Comparison of ENCODE assay signal across 12 mouse cellular contexts in genomic region chr2:167602978-167603377, GRCm38 (mm10). TPM values are rescaled to one million over a fixed set of nuclear protein-coding genes. Genes with fewer than 3 reads are reported as not detected.
A peak's percentile ranks its signal among the peaks of the same experiment; 100 is the strongest.
DNase-seq lines count a peak whose midpoint lies in the region; ATAC-seq and TF ChIP-seq lines count a peak whose summit lies in the region.
"Had no signal": no experiment of that assay in that cellular context is flagged by ENCODE, and none has a peak within 500 bp of the region (broad histone marks: within the 10 kb centered on the region; RNA-seq: fewer than 3 reads in every experiment).

No protein-coding gene starts in this region.

- H3K36me3 ChIP-seq in heart, embryonic 11.5 days (ENCODE audit: control insufficient read depth, insufficient read depth, low read length): no peaks in the 10 kb centered on the region
- H3K36me3 ChIP-seq in lung, embryonic 14.5 days (ENCODE audit: insufficient read depth): peaks cover 9% of the 10 kb centered on the region; the same call in 1 of the 2 replicates
- H3K36me3 ChIP-seq in embryonic facial prominence, embryonic 11.5 days (replicated peaks; ENCODE audit: control insufficient read depth, insufficient read depth, low read depth, low read length): no peaks in the 10 kb centered on the region

- no peak for ATAC-seq in heart, embryonic 11.5 days (replicated peaks; ENCODE audit: insufficient number of reproducible peaks, low FRiP score, low TSS enrichment)
- peak; percentile 64 for ATAC-seq in lung, embryonic 14.5 days (ENCODE audit: insufficient read depth)
- ATAC-seq in embryonic facial prominence, embryonic 11.5 days (replicated peaks; ENCODE audit: insufficient number of reproducible peaks, low FRiP score, low TSS enrichment, low read depth): no peak
- ATAC-seq in erythroblast, adult 5-6 weeks (replicated peaks; ENCODE audit: low FRiP score, poor library complexity, severe bottlenecking): no peak

- peak; percentile 72 for TF ChIP-seq CTCF in lung, embryonic 14.5 days (IDR thresholded peaks at IDR 0.05; ENCODE audit: low read depth)

- peaks cover 3% of the 10 kb centered on the region; the same call in 1 of the 2 replicates for H3K27me3 ChIP-seq in heart, embryonic 11.5 days (ENCODE audit: control insufficient read depth, insufficient read depth, low read length)
- no peaks in the 10 kb centered on the region for H3K27me3 ChIP-seq in lung, embryonic 14.5 days (ENCODE audit: insufficient read depth, low read length)
- H3K27me3 ChIP-seq in embryonic facial prominence, embryonic 11.5 days (ENCODE audit: control insufficient read depth, insufficient read depth, low read length): no peaks in the 10 kb centered on the region

- H3K4me2 ChIP-seq in heart, embryonic 11.5 days: 0 out of 2 replicates have a peak overlapping the region, but pooled peaks have one; percentile 4
- H3K4me2 ChIP-seq in lung, embryonic 14.5 days: no peak overlapping the region
- no peak overlapping the region for H3K4me2 ChIP-seq in embryonic facial prominence, embryonic 11.5 days (ENCODE audit: low read depth, low read length)
- H3K4me2 ChIP-seq: heart, embryonic 15.5 days had no signal

- H3K27ac ChIP-seq in heart, embryonic 11.5 days (ENCODE audit: low read depth, low read length): no peak overlapping the region
- no peak overlapping the region for H3K27ac ChIP-seq in lung, embryonic 14.5 days (ENCODE audit: low read depth)
- no peak overlapping the region for H3K27ac ChIP-seq in embryonic facial prominence, embryonic 11.5 days (replicated peaks; ENCODE audit: low read depth, low read length)
- H3K27ac ChIP-seq: heart, embryonic 15.5 days had no signal

- 37% methylated on average over 5 of the region's 5 CpGs for WGBS in heart, embryonic 11.5 days (ENCODE audit: insufficient replicate concordance)
- 40% methylated on average over 5 of the region's 5 CpGs for WGBS in lung, embryonic 14.5 days
- 35% methylated on average over 5 of the region's 5 CpGs for WGBS in embryonic facial prominence, embryonic 11.5 days

- no peaks in the 10 kb centered on the region for H3K9me3 ChIP-seq in heart, embryonic 11.5 days (replicated peaks; ENCODE audit: control insufficient read depth, low read length)
- no peaks in the 10 kb centered on the region for H3K9me3 ChIP-seq in lung, embryonic 14.5 days (ENCODE audit: low read depth, low read length)
- no peaks in the 10 kb centered on the region for H3K9me3 ChIP-seq in embryonic facial prominence, embryonic 11.5 days (replicated peaks; ENCODE audit: control insufficient read depth, low read length)
- H3K9me3 ChIP-seq: heart, embryonic 15.5 days had no signal

- peaks cover 13% of the 10 kb centered on the region for H3K4me1 ChIP-seq in heart, embryonic 11.5 days (ENCODE audit: control insufficient read depth, insufficient read depth, low read length)
- H3K4me1 ChIP-seq in lung, embryonic 14.5 days (ENCODE audit: insufficient read depth): peaks cover 16% of the 10 kb centered on the region
- H3K4me1 ChIP-seq in embryonic facial prominence, embryonic 11.5 days (ENCODE audit: control insufficient read depth, insufficient read depth, low read length): peaks cover 5% of the 10 kb centered on the region

- DNase-seq in heart, adult 18-20 months: no peak
- DNase-seq in lung, embryonic 14.5 days: peak; percentile 87
- no peak for DNase-seq in lung, adult 18-20 months
- DNase-seq in embryonic facial prominence, embryonic 11.5 days (ENCODE audit: low spot score): peak; percentile 61
- peak; percentile 66 for DNase-seq in lung, postnatal 14 days
- DNase-seq in adipocyte (ENCODE audit: low spot score): no peak
- DNase-seq: right cerebral cortex, postnatal 25 days had no signal

- H3K9ac ChIP-seq in heart, embryonic 11.5 days (ENCODE audit: low read depth, low read length): no peak overlapping the region
- no peak overlapping the region; the same call in 1 of the 2 replicates for H3K9ac ChIP-seq in lung, embryonic 14.5 days
- H3K9ac ChIP-seq in embryonic facial prominence, embryonic 11.5 days (replicated peaks; ENCODE audit: low read length): no peak overlapping the region
- H3K9ac ChIP-seq: heart, embryonic 15.5 days had no signal

- no peak overlapping the region for H3K4me3 ChIP-seq in heart, embryonic 11.5 days (ENCODE audit: low read depth, low read length)
- no peak overlapping the region for H3K4me3 ChIP-seq in lung, embryonic 14.5 days (ENCODE audit: low read depth, low read length)
- H3K4me3 ChIP-seq in embryonic facial prominence, embryonic 11.5 days (ENCODE audit: low read depth, low read length): no peak overlapping the region
- H3K4me3 ChIP-seq: erythroblast, embryonic 14.5 days; heart, embryonic 15.5 days had no signal

RNA-seq across cellular contexts. Expression of gene Ube2v1, which starts 28.9 kb away (rescaled TPM):
- 195 and 211 TPM in 2 replicates for polyA plus RNA-seq in heart, embryonic 11.5 days (2014; fragmentation: Nextera tagmentation; extraction: Ambion mirVana)
- total RNA-seq in heart, adult 18-20 months (2021): 100 to 1,000 TPM; 119 to 126 TPM
- polyA plus RNA-seq in lung, embryonic 14.5 days (2014; fragmentation: Nextera tagmentation; extraction: Ambion mirVana): 275 and 293 TPM in 2 replicates
- 223 and 235 TPM in 2 replicates for polyA plus RNA-seq in embryonic facial prominence, embryonic 11.5 days (2014; fragmentation: Nextera tagmentation; extraction: Ambion mirVana)
- 134 and 176 TPM in 2 replicates for total RNA-seq in erythroblast, adult 5-6 weeks (2015; ENCODE audit: low replicate concordance)
- total RNA-seq in erythroblast, adult 5-6 weeks (2017; ENCODE audit: low replicate concordance): 150 and 202 TPM in 2 replicates

RNA-seq across cellular contexts. Expression of gene Gm20431, which starts 58.3 kb away (rescaled TPM):
- polyA plus RNA-seq in heart, embryonic 11.5 days (2014; fragmentation: Nextera tagmentation; extraction: Ambion mirVana): 1.9 and 5.2 TPM in 2 replicates
- total RNA-seq in heart, adult 18-20 months (2021): 10 to 100 TPM in 1 of 2 experiments, 1 to 10 TPM in 1; 9.3 to 17.0 TPM
- polyA plus RNA-seq in lung, embryonic 14.5 days (2014; fragmentation: Nextera tagmentation; extraction: Ambion mirVana): 10.0 and 12.3 TPM in 2 replicates
- 5.2 and 5.6 TPM in 2 replicates for polyA plus RNA-seq in embryonic facial prominence, embryonic 11.5 days (2014; fragmentation: Nextera tagmentation; extraction: Ambion mirVana)
- total RNA-seq in erythroblast, adult 5-6 weeks (2015; ENCODE audit: low replicate concordance): not detected in 2 replicates
- not detected in 2 replicates for total RNA-seq in erythroblast, adult 5-6 weeks (2017; ENCODE audit: low replicate concordance)
- total RNA-seq: monocyte, adult 5-6 weeks had no signal
- polyA plus RNA-seq: erythroblast, embryonic 14.5 days had no signal

Comparison
In these comparisons a context has a peak if more than half of its experiments do, and no peak if none do; other contexts are left out.
1. DNase-seq: peak in lung, embryonic 14.5 days (single experiment), embryonic facial prominence, embryonic 11.5 days (single experiment) and lung, postnatal 14 days (single experiment); none in heart, adult 18-20 months (0 of 2), lung, adult 18-20 months (0 of 2) and adipocyte (single experiment).